In genomic region chr6:52162611-52163365, GRCm38 (mm10) we compare ENCODE assay signal across 12 mouse cellular contexts. TPM values are rescaled to one million over a fixed set of nuclear protein-coding genes. Genes with fewer than 3 reads are reported as not detected.
DNase-seq lines count a peak whose midpoint lies in the region; ATAC-seq and TF ChIP-seq lines count a peak whose summit lies in the region.
"Had no signal": no experiment of that assay in that cellular context is flagged by ENCODE, and none has a peak within 500 bp of the region (broad histone marks: within the 10 kb centered on the region; RNA-seq: fewer than 3 reads in every experiment).

No protein-coding gene starts in this region.

- TF ChIP-seq POLR2A in spleen, adult 2 months (IDR thresholded peaks at IDR 0.05; ENCODE audit: low read depth, low read length) = no peak

- peak overlapping the region; percentile 88 for H3K27ac ChIP-seq in heart, embryonic 10.5 days
- 0 out of 2 replicates have a peak overlapping the region, but pooled peaks have one; percentile 13 for H3K27ac ChIP-seq in spleen, adult 2 months (ENCODE audit: insufficient read depth, low read length)
- H3K27ac ChIP-seq in limb, embryonic 11.5 days (replicated peaks; ENCODE audit: low read depth, low read length) = no peak overlapping the region
- no peak overlapping the region for H3K27ac ChIP-seq in forebrain, embryonic 12.5 days

- no peak for DNase-seq in heart, embryonic 10.5 days (ENCODE audit: low spot score)
- DNase-seq in heart, postnatal 25 days (ENCODE audit: low spot score) = no peak
- DNase-seq in spleen, adult 2 months (ENCODE audit: low read depth in 1 of 2, low spot score in 2 of 2) = no peak
- no peak for DNase-seq in spleen, postnatal 10 days (ENCODE audit: low spot score in 2 of 2)
- DNase-seq in limb, embryonic 11.5 days (ENCODE audit: low spot score) = peak; percentile 48
- peak; percentile 15 for DNase-seq in yolk sac, embryonic 10.5 days (ENCODE audit: low spot score)
- no peak for DNase-seq in layer of hippocampus, postnatal 14 days (ENCODE audit: low spot score in 2 of 2)
- DNase-seq: adrenal gland, postnatal 25 days; thymus, postnatal 36 days had no signal

- H3K9me3 ChIP-seq in heart, embryonic 10.5 days = no peaks in the 10 kb centered on the region
- H3K9me3 ChIP-seq in limb, embryonic 11.5 days (ENCODE audit: control insufficient read depth, low read length) = no peaks in the 10 kb centered on the region
- H3K9me3 ChIP-seq in forebrain, embryonic 12.5 days = no peaks in the 10 kb centered on the region

- H3K4me3 ChIP-seq in heart, embryonic 10.5 days = peak overlapping the region; percentile 58
- H3K4me3 ChIP-seq in spleen, adult 2 months (ENCODE audit: extremely low read depth, insufficient read depth, insufficient read length) = no peak overlapping the region
- H3K4me3 ChIP-seq in limb, embryonic 11.5 days (ENCODE audit: low read depth, low read length) = peak overlapping the region; percentile 26
- no peak overlapping the region for H3K4me3 ChIP-seq in forebrain, embryonic 12.5 days (replicated peaks)

- intact Hi-C loops in heart, postnatal 25 days (cut with DNase I) = loop anchor here (5.0 kb wide), 2 partner anchors 35 to 980 kb away; no protein-coding TSS in a partner anchor

- TF ChIP-seq CTCF in spleen, adult 2 months (IDR thresholded peaks at IDR 0.05; ENCODE audit: extremely low read depth, insufficient read depth, insufficient read length, insufficient replicate concordance) = no peak

- peaks cover 45% of the 10 kb centered on the region for H3K4me1 ChIP-seq in heart, embryonic 10.5 days
- H3K4me1 ChIP-seq in spleen, adult 2 months (ENCODE audit: control insufficient read depth, insufficient read depth, insufficient read length) = peaks cover 4% of the 10 kb centered on the region
- H3K4me1 ChIP-seq in limb, embryonic 11.5 days (ENCODE audit: control insufficient read depth, insufficient read depth, low read length) = peaks cover 59% of the 10 kb centered on the region
- H3K4me1 ChIP-seq in forebrain, embryonic 12.5 days = peaks cover 16% of the 10 kb centered on the region

- no peak for ATAC-seq in limb, embryonic 11.5 days (ENCODE audit: insufficient number of reproducible peaks, low FRiP score, low TSS enrichment, low read depth)
- ATAC-seq in forebrain, embryonic 12.5 days (ENCODE audit: low FRiP score) = no peak

- no peaks in the 10 kb centered on the region for H3K36me3 ChIP-seq in heart, embryonic 10.5 days
- H3K36me3 ChIP-seq in spleen, adult 2 months (ENCODE audit: control insufficient read depth, insufficient read depth, low read length) = no peaks in the 10 kb centered on the region
- no peaks in the 10 kb centered on the region for H3K36me3 ChIP-seq in limb, embryonic 11.5 days (ENCODE audit: control insufficient read depth, insufficient read depth, low read length)
- H3K36me3 ChIP-seq in forebrain, embryonic 12.5 days (replicated peaks) = no peaks in the 10 kb centered on the region

- H3K9ac ChIP-seq in limb, embryonic 11.5 days (ENCODE audit: low read length) = peak overlapping the region; percentile 23; the same call in 1 of the 2 replicates
- no peak overlapping the region for H3K9ac ChIP-seq in forebrain, embryonic 12.5 days

- WGBS in heart, embryonic 10.5 days = 12% methylated on average over 14 of the region's 14 CpGs
- 79% methylated on average over 14 of the region's 14 CpGs for WGBS in spleen, adult 2 months
- WGBS in limb, embryonic 11.5 days = 7% methylated on average over 14 of the region's 14 CpGs
- under 1% methylated on average over 14 of the region's 14 CpGs for WGBS in forebrain, embryonic 12.5 days

- peak overlapping the region; percentile 69 for H3K4me2 ChIP-seq in limb, embryonic 11.5 days (ENCODE audit: low read depth, severe bottlenecking)
- H3K4me2 ChIP-seq in forebrain, embryonic 12.5 days = no peak overlapping the region

- H3K27me3 ChIP-seq in heart, embryonic 10.5 days (ENCODE audit: insufficient read depth, poor library complexity, severe bottlenecking) = peaks cover 97% of the 10 kb centered on the region
- H3K27me3 ChIP-seq in spleen, adult 2 months (ENCODE audit: control insufficient read depth, insufficient read depth, low read length) = peaks cover 23% of the 10 kb centered on the region
- H3K27me3 ChIP-seq in limb, embryonic 11.5 days (ENCODE audit: control insufficient read depth, insufficient read depth, low read length) = peaks cover 18% of the 10 kb centered on the region
- H3K27me3 ChIP-seq in forebrain, embryonic 12.5 days = peaks cover 97% of the 10 kb centered on the region

RNA-seq across cellular contexts. Expression of gene Hoxa2, which starts 1.8 kb away (rescaled TPM):
- polyA plus RNA-seq in heart, embryonic 10.5 days (2016; fragmentation: Nextera tagmentation; extraction: Ambion mirVana) = 4.3 and 10.3 TPM in 2 replicates
- total RNA-seq in heart, postnatal 25 days (2021) = under 1 TPM; 0.31 to 0.34 TPM
- 0.27 and 0.65 TPM in 2 replicates for polyA plus RNA-seq in spleen, adult 2 months (2012; rRNA removed)
- 2.8 and 3.0 TPM in 2 replicates for polyA plus RNA-seq in limb, embryonic 11.5 days (2014; fragmentation: Nextera tagmentation; extraction: Ambion mirVana)
- total RNA-seq in layer of hippocampus, postnatal 14 days (2021) = not detected
- polyA plus RNA-seq in forebrain, embryonic 12.5 days (2016; fragmentation: Nextera tagmentation; extraction: Ambion mirVana) = not detected in 2 replicates
- total RNA-seq: left cerebral cortex, adult 18-20 months; neutrophil, adult 5-6 weeks had no signal

RNA-seq across cellular contexts. Expression of gene Hoxa1, which starts 4.7 kb away (rescaled TPM):
- 1.00 and 4.1 TPM in 2 replicates for polyA plus RNA-seq in heart, embryonic 10.5 days (2016; fragmentation: Nextera tagmentation; extraction: Ambion mirVana)
- total RNA-seq in heart, postnatal 25 days (2021) = under 1 TPM in 1 of 2 experiments, not detected in 1; 0.16 TPM
- 0.12 and 0.21 TPM in 2 replicates for polyA plus RNA-seq in spleen, adult 2 months (2012; rRNA removed)
- 0.99 and 1.1 TPM in 2 replicates for polyA plus RNA-seq in limb, embryonic 11.5 days (2014; fragmentation: Nextera tagmentation; extraction: Ambion mirVana)
- total RNA-seq in layer of hippocampus, postnatal 14 days (2021) = not detected
- 0.19 and 0.31 TPM in 2 replicates for polyA plus RNA-seq in forebrain, embryonic 12.5 days (2016; fragmentation: Nextera tagmentation; extraction: Ambion mirVana)
- total RNA-seq: left cerebral cortex, adult 18-20 months; neutrophil, adult 5-6 weeks had no signal

RNA-seq across cellular contexts. Expression of gene 5730596B20Rik, which starts 14.5 kb away (rescaled TPM):
- polyA plus RNA-seq in heart, embryonic 10.5 days (2016; fragmentation: Nextera tagmentation; extraction: Ambion mirVana) = 0.07 and 1.5 TPM in 2 replicates
- total RNA-seq in heart, postnatal 25 days (2021) = not detected
- not detected in 2 replicates for polyA plus RNA-seq in spleen, adult 2 months (2012; rRNA removed)
- polyA plus RNA-seq in limb, embryonic 11.5 days (2014; fragmentation: Nextera tagmentation; extraction: Ambion mirVana) = 0.99 and 1.4 TPM in 2 replicates
- not detected for total RNA-seq in layer of hippocampus, postnatal 14 days (2021)
- polyA plus RNA-seq in forebrain, embryonic 12.5 days (2016; fragmentation: Nextera tagmentation; extraction: Ambion mirVana) = not detected in 2 replicates
- total RNA-seq: left cerebral cortex, adult 18-20 months; neutrophil, adult 5-6 weeks had no signal

RNA-seq across cellular contexts. Expression of gene Hoxa4, which starts 28.8 kb away (rescaled TPM):
- polyA plus RNA-seq in heart, embryonic 10.5 days (2016; fragmentation: Nextera tagmentation; extraction: Ambion mirVana) = 0.17 and 1.4 TPM in 2 replicates
- total RNA-seq in heart, postnatal 25 days (2021) = under 1 TPM; 0.22 to 0.36 TPM
- 0.68 and 0.79 TPM in 2 replicates for polyA plus RNA-seq in spleen, adult 2 months (2012; rRNA removed)
- 1.0 and 1.3 TPM in 2 replicates for polyA plus RNA-seq in limb, embryonic 11.5 days (2014; fragmentation: Nextera tagmentation; extraction: Ambion mirVana)
- total RNA-seq in layer of hippocampus, postnatal 14 days (2021) = not detected
- polyA plus RNA-seq in forebrain, embryonic 12.5 days (2016; fragmentation: Nextera tagmentation; extraction: Ambion mirVana) = not detected in 2 replicates
- total RNA-seq: left cerebral cortex, adult 18-20 months; neutrophil, adult 5-6 weeks had no signal

RNA-seq across cellular contexts. Expression of gene Hoxa5, which starts 41.6 kb away (rescaled TPM):
- polyA plus RNA-seq in heart, embryonic 10.5 days (2016; fragmentation: Nextera tagmentation; extraction: Ambion mirVana) = 0.58 and 6.0 TPM in 2 replicates
- 1 to 10 TPM in 1 of 2 experiments, under 1 TPM in 1; 0.52 to 1.3 TPM for total RNA-seq in heart, postnatal 25 days (2021)
- 1.3 and 1.8 TPM in 2 replicates for polyA plus RNA-seq in spleen, adult 2 months (2012; rRNA removed)
- 11.0 and 11.3 TPM in 2 replicates for polyA plus RNA-seq in limb, embryonic 11.5 days (2014; fragmentation: Nextera tagmentation; extraction: Ambion mirVana)
- not detected for total RNA-seq in layer of hippocampus, postnatal 14 days (2021)
- not detected in 2 replicates for polyA plus RNA-seq in forebrain, embryonic 12.5 days (2016; fragmentation: Nextera tagmentation; extraction: Ambion mirVana)
- total RNA-seq: left cerebral cortex, adult 18-20 months; neutrophil, adult 5-6 weeks had no signal

Comparison
In these comparisons a context has a peak if more than half of its experiments do, and no peak if none do; other contexts are left out.
1. DNase-seq: peak in limb, embryonic 11.5 days (single experiment) and yolk sac, embryonic 10.5 days (single experiment); none in heart, embryonic 10.5 days (single experiment), heart, postnatal 25 days (single experiment), spleen, adult 2 months (0 of 2), spleen, postnatal 10 days (0 of 2) and layer of hippocampus, postnatal 14 days (0 of 2).
2. H3K27ac ChIP-seq: peak in heart, embryonic 10.5 days (single experiment) and spleen, adult 2 months (single experiment); none in limb, embryonic 11.5 days (single experiment) and forebrain, embryonic 12.5 days (single experiment).
3. H3K4me3 ChIP-seq: peak in heart, embryonic 10.5 days (single experiment) and limb, embryonic 11.5 days (single experiment); none in spleen, adult 2 months (single experiment) and forebrain, embryonic 12.5 days (single experiment).